Mouse (Mus musculus) embryonic facial prominence, embryonic 13.5 days (tissue): ENCODE results near the gene Sptbn4. TPM values are rescaled to one million over a fixed set of nuclear protein-coding genes. Genes with fewer than 3 reads are reported as not detected.
A peak's percentile ranks its signal among the peaks of the same experiment; 100 is the strongest.

ENCODE experiments used
- ATAC-seq: fragments of 200-750 bp; cut with Nextera tagmentation; 2 replicates; pipeline ENCODE4 v1.8.0; 2017; ENCODE audit warnings: low read depth; ENCODE audit not compliant: insufficient number of reproducible peaks, insufficient read depth, low FRiP score, low TSS enrichment
- H3K27ac ChIP-seq: fragments of 300-500 bp; sonication (generic); 2 replicates; pipeline ENCODE4 v1.5.1; 2015; ENCODE audit warnings: moderate library complexity, mild to moderate bottlenecking, inconsistent platforms
- H3K27me3 ChIP-seq: fragments of 300-500 bp; sonication (generic); 2 replicates; pipeline ENCODE4 v1.6.1; 2015; ENCODE audit warnings: mild to moderate bottlenecking, inconsistent platforms
- H3K36me3 ChIP-seq: fragments of 300-500 bp; sonication (generic); 2 replicates; pipeline ENCODE4 v1.6.1; 2015; ENCODE audit warnings: mild to moderate bottlenecking, inconsistent platforms
- H3K4me1 ChIP-seq: fragments of 300-500 bp; sonication (generic); 2 replicates; pipeline ENCODE4 v1.6.1; 2015; ENCODE audit warnings: inconsistent platforms
- H3K4me2 ChIP-seq: fragments of 300-500 bp; sonication (generic); 2 replicates; pipeline ENCODE4 v1.6.1; 2015; ENCODE audit warnings: moderate library complexity, mild to moderate bottlenecking, inconsistent platforms
- H3K4me3 ChIP-seq: fragments of 300-500 bp; sonication (generic); 2 replicates; pipeline ENCODE4 v1.5.1; 2015; ENCODE audit warnings: mild to moderate bottlenecking, inconsistent platforms
- H3K9ac ChIP-seq: fragments of 300-500 bp; sonication (generic); 2 replicates; pipeline ENCODE4 v1.6.1; 2015; ENCODE audit warnings: mild to moderate bottlenecking, inconsistent platforms
- H3K9me3 ChIP-seq: fragments of 300-500 bp; sonication (generic); 2 replicates; pipeline ENCODE4 v1.6.1; 2016; ENCODE audit warnings: inconsistent platforms
- WGBS: fragments of 180-500 bp; shearing (Covaris S2); methylation state at CpG from one replicate; pipeline ENCODE4 v1.1.7; 2015; ENCODE audit warnings: mixed read lengths; 5-methylcytosine and 5-hydroxymethylcytosine counted together
- polyA plus RNA-seq: library from polyadenylated mRNA; unstranded; fragments of >200 nt; fragmentation: Nextera tagmentation; extraction: Ambion mirVana; gene quantifications from 2 replicates; pipeline ENCODE4 v1.2.1, GENCODE M21; 2015

The Sptbn4 gene
- polyA plus RNA-seq, 1 experiment from 2014 or later: 0.73 TPM

- H3K4me3 ChIP-seq: no peak overlapping the region
- H3K4me1 ChIP-seq: peaks cover 20% of the 10 kb centered on the region
- H3K4me2 ChIP-seq: peak overlapping the region; percentile 76; the same call in 1 of the 2 replicates
- H3K9ac ChIP-seq: no peak overlapping the region
- peaks cover 13% of the 10 kb centered on the region for H3K36me3 ChIP-seq
- no peaks in the 10 kb centered on the region for H3K9me3 ChIP-seq
- WGBS: 37% methylated on average over 3 of the region's 3 CpGs
- peaks cover 32% of the 10 kb centered on the region for H3K27me3 ChIP-seq
- no peak for ATAC-seq
- no peak overlapping the region; the same call in 1 of the 2 replicates for H3K27ac ChIP-seq
Observed at GRCm38 (mm10) chr7:27357595-27357978, 89.9 kb downstream of the Sptbn4 start.

- H3K9me3 ChIP-seq: no peaks in the 10 kb centered on the region
- H3K4me2 ChIP-seq: peak within 1 kb of the TSS; percentile 76
- ATAC-seq: no peak
- WGBS: 6% methylated on average over 27 of the region's 27 CpGs
- peaks cover 27% of the 10 kb centered on the region for H3K27me3 ChIP-seq
- peak within 1 kb of the TSS; percentile 58 for H3K9ac ChIP-seq
- H3K27ac ChIP-seq: peak within 1 kb of the TSS; percentile 22; the same call in 1 of the 2 replicates
- H3K4me1 ChIP-seq: peaks cover 20% of the 10 kb centered on the region
- peaks cover 18% of the 10 kb centered on the region for H3K36me3 ChIP-seq
- H3K4me3 ChIP-seq: peak within 1 kb of the TSS; percentile 68
Observed at GRCm38 (mm10) chr7:27356861-27357594, 90.5 kb downstream of the Sptbn4 start, which contains the start of gene Gm20479. Gene Gm20479 (minus strand): TSS chr7:27357419.

- Histone ChIP-seq H3K4me3 (peak overlapping the region; percentile 68), H3K4me2 (peak overlapping the region; percentile 76), H3K36me3 (peaks cover 26% of the 10 kb centered on the region), H3K27ac (peak overlapping the region; percentile 22; the same call in 1 of the 2 replicates), H3K27me3 (peaks cover 26% of the 10 kb centered on the region), H3K9me3 (no peaks in the 10 kb centered on the region), H3K4me1 (peaks cover 20% of the 10 kb centered on the region), H3K9ac (peak overlapping the region; percentile 58)
- WGBS: 3% methylated on average over 16 of the region's 16 CpGs
- peak; percentile 38 for ATAC-seq
Observed at GRCm38 (mm10) chr7:27356248-27356647, 91.2 kb downstream of the Sptbn4 start.

- under 1% methylated on average over 34 of the region's 34 CpGs for WGBS
- H3K27me3 ChIP-seq: peaks cover 26% of the 10 kb centered on the region
- no peaks in the 10 kb centered on the region for H3K9me3 ChIP-seq
- H3K4me2 ChIP-seq: peak within 1 kb of the TSS; percentile 76
- peak; percentile 88 for ATAC-seq
- H3K9ac ChIP-seq: peak within 1 kb of the TSS; percentile 76
- peak within 1 kb of the TSS; percentile 73 for H3K27ac ChIP-seq
- H3K4me3 ChIP-seq: peak within 1 kb of the TSS; percentile 68
- H3K36me3 ChIP-seq: peaks cover 29% of the 10 kb centered on the region
- H3K4me1 ChIP-seq: peaks cover 20% of the 10 kb centered on the region
Observed at GRCm38 (mm10) chr7:27355745-27356240, 91.7 kb downstream of the Sptbn4 start, which contains the start of gene Shkbp1. Gene Shkbp1 (minus strand): TSS chr7:27356019.

DNA sequence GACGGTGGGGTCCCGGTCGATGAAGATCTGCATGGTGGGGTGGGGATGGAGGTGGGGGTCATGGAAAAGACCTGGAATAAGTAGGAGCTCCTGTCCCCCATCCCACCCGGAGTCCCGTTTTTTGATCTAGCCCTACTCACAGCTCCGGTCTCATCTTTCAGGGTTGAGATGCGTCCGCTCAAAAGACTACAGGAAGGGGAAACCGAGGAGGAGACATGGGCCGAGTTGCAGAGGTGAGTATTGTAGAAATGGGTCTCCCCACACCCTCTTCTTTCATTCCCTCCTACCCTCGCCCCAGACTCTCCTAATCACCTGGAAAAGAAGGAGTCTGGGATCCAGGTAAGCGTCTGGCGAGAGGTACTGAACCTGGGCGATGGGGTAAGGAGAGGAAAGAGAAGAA is 92.2 kb downstream of the Sptbn4 start:
- H3K27ac ChIP-seq: peak overlapping the region; percentile 73
- peak overlapping the region; percentile 68 for H3K4me3 ChIP-seq
- peak overlapping the region; percentile 76 for H3K9ac ChIP-seq
- no peaks in the 10 kb centered on the region for H3K9me3 ChIP-seq
- ATAC-seq: no peak
- peaks cover 20% of the 10 kb centered on the region for H3K4me1 ChIP-seq
- H3K27me3 ChIP-seq: peaks cover 26% of the 10 kb centered on the region
- 6% methylated on average over 14 of the region's 14 CpGs for WGBS
- peak overlapping the region; percentile 76 for H3K4me2 ChIP-seq
- H3K36me3 ChIP-seq: peaks cover 34% of the 10 kb centered on the region

- H3K36me3 ChIP-seq: peaks cover 37% of the 10 kb centered on the region
- 47% methylated on average over 4 of the region's 4 CpGs for WGBS
Observed at GRCm38 (mm10) chr7:27354783-27355182, 92.7 kb downstream of the Sptbn4 start.

GRCm38 (mm10) chr7:27354144-27354543 is 93.3 kb downstream of the Sptbn4 start:
- peak overlapping the region; percentile 68 for H3K4me3 ChIP-seq

More at GRCm38 (mm10) chr7:27354783-27355182, 92.7 kb downstream of the Sptbn4 start:
- Histone ChIP-seq H3K4me2 (peak overlapping the region; percentile 76), H3K9me3 (no peaks in the 10 kb centered on the region), H3K27ac (no peak overlapping the region), H3K27me3 (peaks cover 26% of the 10 kb centered on the region), H3K9ac (peak overlapping the region; percentile 76; the same call in 1 of the 2 replicates), H3K4me1 (peaks cover 20% of the 10 kb centered on the region), H3K4me3 (peak overlapping the region; percentile 68)
- ATAC-seq: no peak

GRCm38 (mm10) chr7:27345444-27345843 is 102.0 kb downstream of the Sptbn4 start:
- peaks cover 83% of the 10 kb centered on the region for H3K36me3 ChIP-seq
- ATAC-seq: no peak
- no peak overlapping the region for H3K4me2 ChIP-seq
- H3K27ac ChIP-seq: no peak overlapping the region
- no peaks in the 10 kb centered on the region for H3K9me3 ChIP-seq
- no peaks in the 10 kb centered on the region for H3K27me3 ChIP-seq
- no peaks in the 10 kb centered on the region for H3K4me1 ChIP-seq
- H3K4me3 ChIP-seq: no peak overlapping the region
- H3K9ac ChIP-seq: no peak overlapping the region
- WGBS: 23% methylated on average over 6 of the region's 6 CpGs

More at GRCm38 (mm10) chr7:27354144-27354543, 93.3 kb downstream of the Sptbn4 start:
- H3K9me3 ChIP-seq: no peaks in the 10 kb centered on the region
- peaks cover 43% of the 10 kb centered on the region for H3K36me3 ChIP-seq
- H3K27me3 ChIP-seq: peaks cover 26% of the 10 kb centered on the region
- WGBS: 30% methylated on average over 6 of the region's 6 CpGs
- ATAC-seq: no peak
- H3K27ac ChIP-seq: no peak overlapping the region
- H3K4me1 ChIP-seq: peaks cover 20% of the 10 kb centered on the region
- H3K9ac ChIP-seq: no peak overlapping the region
- peak overlapping the region; percentile 76 for H3K4me2 ChIP-seq

DNA sequence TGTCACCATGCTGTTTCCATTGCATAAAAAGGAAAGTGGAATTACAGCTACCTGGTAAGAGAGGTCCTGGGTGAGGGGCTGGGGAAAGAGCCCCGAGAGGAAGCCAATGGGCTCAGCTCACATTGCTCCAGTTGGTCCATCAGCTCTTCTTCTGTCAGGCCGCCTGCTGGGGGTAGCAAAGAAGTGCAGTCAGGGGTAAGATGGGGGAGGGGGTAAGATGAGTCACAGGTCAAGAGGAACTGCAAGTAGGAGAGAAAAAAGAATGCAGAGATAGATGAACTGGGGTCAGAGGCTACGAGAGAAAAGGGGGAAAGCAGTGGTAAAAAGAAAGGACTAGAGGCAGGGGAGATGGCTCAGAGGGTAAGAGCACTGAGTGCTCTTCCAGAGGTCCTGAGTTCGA is 104.9 kb downstream of the Sptbn4 start:
- no peak for ATAC-seq
- WGBS: 48% methylated on average over 4 of the region's 4 CpGs
- peaks cover 56% of the 10 kb centered on the region for H3K36me3 ChIP-seq
- peaks cover 4% of the 10 kb centered on the region for H3K4me1 ChIP-seq
- no peak overlapping the region for H3K9ac ChIP-seq
- peaks cover 15% of the 10 kb centered on the region for H3K27me3 ChIP-seq
- H3K4me3 ChIP-seq: no peak overlapping the region
- H3K27ac ChIP-seq: no peak overlapping the region
- no peak overlapping the region for H3K4me2 ChIP-seq
- no peaks in the 10 kb centered on the region for H3K9me3 ChIP-seq

- Histone ChIP-seq H3K9me3 (no peaks in the 10 kb centered on the region), H3K36me3 (peaks cover 31% of the 10 kb centered on the region), H3K9ac (no peak overlapping the region), H3K4me2 (no peak overlapping the region), H3K4me3 (no peak overlapping the region), H3K27me3 (peaks cover 35% of the 10 kb centered on the region), H3K27ac (no peak overlapping the region), H3K4me1 (peaks cover 29% of the 10 kb centered on the region)
- ATAC-seq: no peak
- 33% methylated on average over 7 of the region's 7 CpGs for WGBS
Observed at GRCm38 (mm10) chr7:27339519-27339918, 108.0 kb downstream of the Sptbn4 start.

GRCm38 (mm10) chr7:27339114-27339513 is 108.4 kb downstream of the Sptbn4 start:
- no peak for ATAC-seq
- Histone ChIP-seq H3K4me3 (no peak overlapping the region), H3K4me1 (peaks cover 33% of the 10 kb centered on the region), H3K27me3 (peaks cover 39% of the 10 kb centered on the region), H3K27ac (no peak overlapping the region), H3K4me2 (no peak overlapping the region), H3K9me3 (no peaks in the 10 kb centered on the region), H3K9ac (no peak overlapping the region), H3K36me3 (peaks cover 27% of the 10 kb centered on the region)
- 69% methylated on average over 4 of the region's 4 CpGs for WGBS
